Mouse (Mus musculus) bone marrow, adult 2 months (tissue): ENCODE results near the gene Ptpn21. TPM values are rescaled to one million over a fixed set of nuclear protein-coding genes. Genes with fewer than 3 reads are reported as not detected.

ENCODE experiments used
- H3K27ac ChIP-seq: fragments of 200-500 bp; 2 replicates; pipeline ENCODE4 v1.5.1; 2012; ENCODE audit warnings: low read depth, mild to moderate bottlenecking, control low read depth, inconsistent platforms, low read length; ENCODE audit not compliant: control insufficient read depth, poor library complexity, insufficient read depth
- H3K4me1 ChIP-seq: fragments of 200-500 bp; 2 replicates; pipeline ENCODE4 v1.6.1; 2011; ENCODE audit warnings: low read length; ENCODE audit not compliant: control insufficient read depth, insufficient read depth
- H3K4me3 ChIP-seq: fragments of 200-500 bp; replicated peaks from 2 replicates; pipeline ENCODE3; 2011; ENCODE audit warnings: mild to moderate bottlenecking, low read depth, low read length, control low read depth; ENCODE audit not compliant: control insufficient read depth
- CTCF ChIP-seq: fragments of 200-500 bp; IDR thresholded peaks from 2 replicates; pipeline ENCODE4 v1.5.1; 2011; ENCODE audit warnings: low read length, control low read depth; ENCODE audit not compliant: control insufficient read depth, insufficient read depth
- POLR2A ChIP-seq: fragments of 200-500 bp; IDR thresholded peaks from 2 replicates; pipeline ENCODE4 v1.6.1; 2011; ENCODE audit warnings: low read depth, mild to moderate bottlenecking, control low read depth, low read length, borderline replicate concordance; ENCODE audit not compliant: control insufficient read depth
- WGBS: fragments of 180-500 bp; shearing (Covaris S2); methylation state at CpG from one replicate; pipeline ENCODE4 v1.1.7; 2018; 5-methylcytosine and 5-hydroxymethylcytosine counted together
- polyA plus RNA-seq: library from polyadenylated mRNA; stranded (reverse); fragments of >200 nt; gene quantifications from 2 replicates; pipeline ENCODE4 v1.2.4, GENCODE M21; 2011; ENCODE audit warnings: low replicate concordance; ENCODE audit not compliant: missing spikeins, insufficient read depth, insufficient read length

The Ptpn21 gene
- polyA plus RNA-seq, 1 experiment: 2.2 TPM

DNA sequence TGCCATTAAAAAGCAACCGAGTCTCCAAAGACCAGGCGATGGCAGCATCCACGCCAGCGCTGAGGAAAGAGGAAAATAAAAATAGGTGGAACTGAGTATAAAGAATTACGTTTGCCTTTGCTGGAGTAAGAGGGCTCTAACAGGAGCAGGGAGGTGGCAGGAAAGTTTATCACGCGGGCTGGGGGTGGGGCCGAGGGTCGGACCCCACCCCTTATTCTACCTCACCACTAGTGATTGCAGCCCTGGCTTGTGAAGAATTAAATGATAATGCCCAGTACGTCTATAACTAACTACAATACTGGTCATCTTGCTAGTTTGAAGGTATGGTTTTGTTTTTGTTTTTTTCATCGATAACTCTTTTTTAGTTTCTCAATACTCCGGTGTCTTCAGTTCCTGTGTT, 3.4 kb downstream of the Ptpn21 start:
- Histone ChIP-seq H3K27ac (no peak overlapping the region), H3K4me3 (peak overlapping the region; percentile 75), H3K4me1 (peaks cover 2% of the 10 kb centered on the region; the same call in 1 of the 2 replicates)
- TF ChIP-seq POLR2A (no peak), CTCF (no peak)
- WGBS: 7% methylated on average over 12 of the region's 12 CpGs

GRCm38 (mm10) chr12:98733165-98733564, 4.0 kb downstream of the Ptpn21 start:
- H3K27ac ChIP-seq: no peak overlapping the region
- TF ChIP-seq CTCF: no peak
- no peak for TF ChIP-seq POLR2A
- 8% methylated on average over 3 of the region's 3 CpGs for WGBS
- peak overlapping the region; percentile 31 for H3K4me3 ChIP-seq
- H3K4me1 ChIP-seq: peaks cover 2% of the 10 kb centered on the region; the same call in 1 of the 2 replicates

DNA sequence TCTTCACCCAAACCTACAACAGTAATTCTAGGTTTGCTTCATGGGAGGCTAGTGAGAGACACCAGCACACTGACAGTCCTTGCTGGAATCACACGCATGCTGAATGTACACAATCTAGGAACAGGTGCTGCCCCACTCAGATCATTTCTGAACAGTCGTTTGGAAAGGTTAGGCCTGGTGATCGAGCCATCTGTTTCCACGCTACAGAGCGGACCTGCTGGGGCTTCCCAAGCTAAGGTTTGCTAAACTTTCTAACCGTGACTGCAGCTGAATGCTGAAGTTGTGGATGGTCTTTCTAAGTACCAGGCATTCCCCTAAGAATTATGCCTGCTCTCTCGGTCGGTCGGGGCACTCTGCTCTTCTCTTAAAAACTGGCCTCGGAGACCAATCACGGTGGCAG, 6.5 kb downstream of the Ptpn21 start:
- Histone ChIP-seq H3K4me1 (peaks cover 2% of the 10 kb centered on the region; the same call in 1 of the 2 replicates), H3K27ac (no peak overlapping the region), H3K4me3 (no peak overlapping the region)
- 86% methylated on average over 11 of the region's 11 CpGs for WGBS
- TF ChIP-seq POLR2A (no peak), CTCF (no peak)

DNA sequence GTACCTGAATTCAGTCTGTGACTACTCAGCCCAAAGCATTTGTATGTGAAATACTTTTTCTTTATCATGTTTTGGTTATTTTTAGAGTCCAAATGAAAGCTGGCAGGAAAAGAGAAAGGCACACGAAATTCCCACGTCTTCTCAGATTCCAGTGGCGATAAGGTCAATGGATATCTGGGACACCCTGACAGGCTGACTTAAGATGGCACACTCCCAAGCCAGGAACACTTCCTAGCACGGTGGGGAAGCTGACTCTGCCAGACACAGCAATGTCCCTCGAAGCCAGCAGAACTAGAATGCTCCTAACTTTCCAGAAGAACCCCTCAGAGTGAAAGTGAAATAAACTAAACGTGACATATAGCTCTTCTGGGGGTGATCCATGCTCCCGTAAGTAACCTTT, 10.0 kb downstream of the Ptpn21 start:
- no peaks in the 10 kb centered on the region for H3K4me1 ChIP-seq
- no peak for TF ChIP-seq POLR2A
- no peak for TF ChIP-seq CTCF
- H3K4me3 ChIP-seq: no peak overlapping the region
- WGBS: 74% methylated on average over 7 of the region's 7 CpGs
- no peak overlapping the region for H3K27ac ChIP-seq

- 74% methylated on average over 7 of the region's 7 CpGs for WGBS
- Histone ChIP-seq H3K4me1 (no peaks in the 10 kb centered on the region), H3K27ac (no peak overlapping the region), H3K4me3 (no peak overlapping the region)
- TF ChIP-seq POLR2A (no peak), CTCF (no peak)
Measured at GRCm38 (mm10) chr12:98726078-98726477, 11.1 kb downstream of the Ptpn21 start.

DNA sequence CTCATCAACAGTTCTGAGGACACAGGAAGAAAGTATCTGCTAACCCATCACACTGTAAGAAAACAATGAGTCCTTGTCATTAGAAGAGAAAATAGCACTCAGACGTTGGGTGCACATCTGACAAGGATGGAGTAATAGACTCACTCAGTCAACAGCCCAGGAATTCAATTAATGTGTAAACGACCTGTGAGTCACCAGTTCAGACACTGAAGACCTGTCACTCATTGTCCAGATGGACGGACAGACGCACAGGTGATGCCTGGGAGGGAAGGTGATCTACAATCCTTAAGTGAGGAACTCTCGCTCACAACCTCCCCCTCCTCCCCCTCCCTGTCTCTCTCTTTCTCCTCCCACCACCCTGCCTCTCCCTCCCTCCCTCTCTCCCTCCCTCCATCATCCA, 12.2 kb downstream of the Ptpn21 start:
- TF ChIP-seq POLR2A (no peak), CTCF (no peak)
- no peak overlapping the region for H3K4me3 ChIP-seq
- no peak overlapping the region for H3K27ac ChIP-seq
- 80% methylated on average over 5 of the region's 5 CpGs for WGBS
- no peaks in the 10 kb centered on the region for H3K4me1 ChIP-seq

GRCm38 (mm10) chr12:98724224-98724623, 13.0 kb downstream of the Ptpn21 start:
- no peak overlapping the region for H3K27ac ChIP-seq
- H3K4me3 ChIP-seq: no peak overlapping the region
- H3K4me1 ChIP-seq: no peaks in the 10 kb centered on the region
- TF ChIP-seq CTCF (no peak), POLR2A (no peak)
- WGBS: 87% methylated on average over 7 of the region's 7 CpGs

- 74% methylated on average over 3 of the region's 3 CpGs for WGBS
- TF ChIP-seq CTCF (no peak), POLR2A (no peak)
- no peak overlapping the region for H3K27ac ChIP-seq
- no peaks in the 10 kb centered on the region for H3K4me1 ChIP-seq
- no peak overlapping the region for H3K4me3 ChIP-seq
Measured at GRCm38 (mm10) chr12:98721030-98721429, 16.2 kb downstream of the Ptpn21 start.

DNA sequence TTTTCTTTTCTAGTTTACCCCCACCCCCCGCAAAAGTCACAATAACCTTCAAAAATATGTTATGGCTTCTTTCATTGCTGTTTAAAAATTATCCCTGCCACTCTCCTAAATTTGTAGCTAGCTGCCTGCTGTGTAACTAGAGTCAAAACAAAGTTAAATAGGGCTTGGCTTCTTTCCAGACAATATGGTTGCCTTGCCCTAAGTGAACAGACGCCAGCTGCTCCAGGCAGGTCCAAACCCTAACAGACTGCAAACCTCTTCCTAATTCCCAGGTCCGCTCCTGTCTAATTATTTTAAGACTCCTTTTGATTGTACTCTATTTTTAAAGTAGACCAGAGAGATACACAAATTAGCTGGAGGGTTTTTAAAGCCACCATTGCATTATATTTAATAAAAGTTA, 16.6 kb downstream of the Ptpn21 start:
- WGBS: 77% methylated on average over 3 of the region's 3 CpGs
- no peak for TF ChIP-seq CTCF
- no peak for TF ChIP-seq POLR2A
- no peak overlapping the region for H3K27ac ChIP-seq

GRCm38 (mm10) chr12:98716142-98716541, 21.1 kb downstream of the Ptpn21 start:
- TF ChIP-seq CTCF (no peak), POLR2A (no peak)
- no peak overlapping the region for H3K4me3 ChIP-seq
- WGBS: 78% methylated on average over 2 of the region's 2 CpGs
- no peaks in the 10 kb centered on the region for H3K4me1 ChIP-seq
- H3K27ac ChIP-seq: no peak overlapping the region

More for the DNA sequence above, 16.6 kb downstream of the Ptpn21 start:
- Histone ChIP-seq H3K4me1 (no peaks in the 10 kb centered on the region), H3K4me3 (no peak overlapping the region)
